Mouse (Mus musculus) mammary gland, adult 2 months (tissue): Measurements from ENCODE around the gene Fbp2. TPM values are rescaled to one million over a fixed set of nuclear protein-coding genes. Genes with fewer than 3 reads are reported as not detected.

Source experiments
- polyA plus RNA-seq: library from polyadenylated mRNA; depleted of rRNA; stranded (reverse); fragments of >200 nt; gene quantifications from 2 replicates; pipeline ENCODE4 v1.2.3, GENCODE M21; 2012; ENCODE audit warnings: low replicate concordance; rRNA removed

Gene Fbp2
- polyA plus RNA-seq = 0.12 and 16.7 TPM in 2 replicates

GRCm38 (mm10) chr13:62857941-62858915 lies at the start of gene Fbp2:
Fbp2 (minus strand) TSS chr13:62858422.

GRCm38 (mm10) chr13:62887712-62888441 lies 29.7 kb upstream of the Fbp2 start, which contains the start of gene Fbp1:
Fbp1 (minus strand) TSS chr13:62888282.

Other genes with a start within 250 kb of the Fbp2 start
- 0.11 and 0.19 TPM in 2 replicates for gene 6720489N17Rik, start 234.2 kb downstream of the Fbp2 start, polyA plus RNA-seq
- gene Platr25, start 97.7 kb downstream of the Fbp2 start, polyA plus RNA-seq = 0.51 and 0.91 TPM in 2 replicates
- gene Gm5141, start 72.6 kb downstream of the Fbp2 start, polyA plus RNA-seq = 1.2 and 3.7 TPM in 2 replicates
- 0.73 and 4.7 TPM in 2 replicates for gene Fbp1, start 29.9 kb upstream of the Fbp2 start, polyA plus RNA-seq
- gene 2010111I01Rik, start 106.5 kb upstream of the Fbp2 start, polyA plus RNA-seq = 33.9 and 69.1 TPM in 2 replicates